ENCODE assay signal across 18 mouse cellular contexts in genomic region chr7:118483996-118484395, GRCm38 (mm10). TPM values are rescaled to one million over a fixed set of nuclear protein-coding genes. Genes with fewer than 3 reads are reported as not detected.
DNase-seq lines count a peak whose midpoint lies in the region; ATAC-seq and TF ChIP-seq lines count a peak whose summit lies in the region.
"Had no signal": no experiment of that assay in that cellular context is flagged by ENCODE, and none has a peak within 500 bp of the region (broad histone marks: within the 10 kb centered on the region; RNA-seq: fewer than 3 reads in every experiment).

No protein-coding gene starts in this region.

- peaks cover 17% of the 10 kb centered on the region for H3K4me1 ChIP-seq in liver, postnatal 0 days (ENCODE audit: insufficient read depth)
- peaks cover 9% of the 10 kb centered on the region for H3K4me1 ChIP-seq in liver, embryonic 12.5 days
- H3K4me1 ChIP-seq: hindbrain, embryonic 15.5 days had no signal

- no peaks in the 10 kb centered on the region for H3K9me3 ChIP-seq in liver, postnatal 0 days (ENCODE audit: low read length)
- no peaks in the 10 kb centered on the region for H3K9me3 ChIP-seq in liver, embryonic 12.5 days (replicated peaks)
- H3K9me3 ChIP-seq: embryonic facial prominence, embryonic 13.5 days; forebrain, embryonic 13.5 days; heart, embryonic 13.5 days; hindbrain, embryonic 15.5 days had no signal

- no peaks in the 10 kb centered on the region for H3K27me3 ChIP-seq in liver, postnatal 0 days (ENCODE audit: insufficient read depth, low read length)
- H3K27me3 ChIP-seq in liver, embryonic 12.5 days (replicated peaks): no peaks in the 10 kb centered on the region
- no peaks in the 10 kb centered on the region for H3K27me3 ChIP-seq in myocyte (ENCODE audit: control insufficient read depth, insufficient read depth, insufficient read length)
- H3K27me3 ChIP-seq: embryonic facial prominence, embryonic 13.5 days had no signal

- TF ChIP-seq POLR2A in myocyte (IDR thresholded peaks at IDR 0.05; ENCODE audit: insufficient read length, low read depth): no peak

- H3K4me2 ChIP-seq in liver, postnatal 0 days (ENCODE audit: low read depth, low read length): no peak overlapping the region
- H3K4me2 ChIP-seq in liver, embryonic 12.5 days: no peak overlapping the region
- no peak overlapping the region for H3K4me2 ChIP-seq in myocyte (ENCODE audit: low read depth)
- H3K4me2 ChIP-seq: embryonic facial prominence, embryonic 13.5 days; forebrain, embryonic 13.5 days; heart, embryonic 13.5 days; hindbrain, embryonic 15.5 days had no signal

- WGBS in liver, postnatal 0 days (ENCODE audit: insufficient replicate concordance): 53% methylated on average over 1 of the region's 1 CpGs
- 47% methylated on average over 1 of the region's 1 CpGs for WGBS in liver, embryonic 12.5 days (ENCODE audit: insufficient replicate concordance)

- no peak overlapping the region for H3ac ChIP-seq in myocyte (ENCODE audit: control insufficient read depth, insufficient read length)

- no peak overlapping the region for H3K9ac ChIP-seq in liver, postnatal 0 days (replicated peaks)
- H3K9ac ChIP-seq in liver, embryonic 12.5 days: no peak overlapping the region
- H3K9ac ChIP-seq: embryonic facial prominence, embryonic 13.5 days; forebrain, embryonic 13.5 days; forebrain, postnatal 0 days; heart, embryonic 13.5 days; hindbrain, embryonic 15.5 days had no signal

- H3K27ac ChIP-seq in liver, postnatal 0 days (ENCODE audit: low read depth): no peak overlapping the region
- H3K27ac ChIP-seq in liver, embryonic 12.5 days: no peak overlapping the region
- H3K27ac ChIP-seq: embryonic facial prominence, embryonic 13.5 days; forebrain, embryonic 13.5 days; heart, embryonic 13.5 days; hindbrain, embryonic 15.5 days had no signal

- no peak for DNase-seq in liver, postnatal 0 days
- DNase-seq in gastrocnemius, postnatal 10 days: no peak
- DNase-seq: adrenal gland, adult 8-10 months; adrenal gland, postnatal 36 days; cerebellum, adult 11-12 months; cerebellum, adult 9-10 months; cerebellum, postnatal 25 days; forebrain, postnatal 0 days; heart, postnatal 36 days had no signal

- H3K4me3 ChIP-seq in liver, postnatal 0 days (ENCODE audit: low read depth, low read length): no peak overlapping the region
- no peak overlapping the region for H3K4me3 ChIP-seq in liver, embryonic 12.5 days
- no peak overlapping the region for H3K4me3 ChIP-seq in myocyte
- H3K4me3 ChIP-seq: embryonic facial prominence, embryonic 13.5 days; forebrain, embryonic 13.5 days; heart, embryonic 13.5 days; hindbrain, embryonic 15.5 days had no signal

- no peak for TF ChIP-seq CTCF in liver, postnatal 0 days (IDR thresholded peaks at IDR 0.05; ENCODE audit: low read depth)

- no peak for TF ChIP-seq EP300 in liver, postnatal 0 days (IDR thresholded peaks at IDR 0.05; ENCODE audit: low read depth)

- H3K79me2 ChIP-seq in myocyte (ENCODE audit: control insufficient read depth, insufficient read depth): peaks cover 35% of the 10 kb centered on the region

- no peaks in the 10 kb centered on the region for H3K36me3 ChIP-seq in liver, postnatal 0 days (replicated peaks; ENCODE audit: insufficient read depth, low read length)
- H3K36me3 ChIP-seq in liver, embryonic 12.5 days: no peaks in the 10 kb centered on the region
- H3K36me3 ChIP-seq in myocyte (ENCODE audit: control insufficient read depth, insufficient read depth): no peaks in the 10 kb centered on the region
- H3K36me3 ChIP-seq: hindbrain, embryonic 15.5 days had no signal

- 0 out of 2 replicates have a peak, but pooled peaks have one; percentile 6 for ATAC-seq in liver, postnatal 0 days
- ATAC-seq in liver, embryonic 12.5 days: no peak
- ATAC-seq in common myeloid progenitor, adult 5-6 weeks (replicated peaks; ENCODE audit: low read depth, poor library complexity, severe bottlenecking): peak; percentile 48
- peak; percentile 52 for ATAC-seq in granulocyte monocyte progenitor cell, adult 5-6 weeks (replicated peaks; ENCODE audit: poor library complexity, severe bottlenecking)
- no peak for ATAC-seq in megakaryocyte-erythroid progenitor cell, adult 5-6 weeks (replicated peaks; ENCODE audit: low FRiP score, low TSS enrichment, poor library complexity, severe bottlenecking)
- ATAC-seq: forebrain, embryonic 13.5 days; forebrain, postnatal 0 days had no signal

TF ChIP-seq in myocyte, 11 proteins besides CTCF, POLR2A, EP300 and RAD21:
- TF ChIP-seq MYOD1 (IDR thresholded peaks at IDR 0.05; ENCODE audit: control insufficient read depth in 1 of 3, insufficient read length in 2 of 3, low read depth in 2 of 3) (peak in 1 of 3 experiments; percentile 18), TCF12 (IDR thresholded peaks at IDR 0.05; ENCODE audit: insufficient read depth, poor library complexity, severe bottlenecking) (no peak), TCF3 (IDR thresholded peaks at IDR 0.05; ENCODE audit: insufficient read length, low read depth) (no peak), POLR2AphosphoS2 (IDR thresholded peaks at IDR 0.05; ENCODE audit: insufficient read length, low read depth) (peak; percentile 57), MYOG (IDR thresholded peaks at IDR 0.05; ENCODE audit: control insufficient read depth in 1 of 3, insufficient read depth in 1 of 3, insufficient read length in 2 of 3, low read depth in 2 of 3) (no peak)

RNA-seq across cellular contexts. Expression of gene Itpripl2, which starts 7.8 kb away (rescaled TPM):
- 1.3 TPM in 2 replicates for polyA plus RNA-seq in liver, postnatal 0 days (2015; fragmentation: Nextera tagmentation; extraction: Ambion mirVana)
- polyA plus RNA-seq in liver, embryonic 12.5 days (2016; fragmentation: Nextera tagmentation; extraction: Ambion mirVana): 1.2 and 1.3 TPM in 2 replicates
- 6.5 and 8.3 TPM in 2 replicates for total RNA-seq in common myeloid progenitor, adult 5-6 weeks (2017)
- 9.0 and 11.3 TPM in 2 replicates for total RNA-seq in granulocyte monocyte progenitor cell, adult 5-6 weeks (2014; fragmentation: Nextera tagmentation)
- 18.3 and 21.2 TPM in 2 replicates for total RNA-seq in granulocyte monocyte progenitor cell, adult 5-6 weeks (2017)
- polyA plus RNA-seq in myocyte (2012; fragmentation: generic; extraction: Trizol): 10.7 TPM
- total RNA-seq in megakaryocyte-erythroid progenitor cell, adult 5-6 weeks (2014; fragmentation: Nextera tagmentation): 0.33 and 1.3 TPM in 2 replicates
- 1.8 and 3.3 TPM in 2 replicates for total RNA-seq in megakaryocyte-erythroid progenitor cell, adult 5-6 weeks (2017)
- total RNA-seq in gastrocnemius, postnatal 10 days (2021): 10 to 100 TPM; 21.3 to 29.2 TPM

RNA-seq across cellular contexts. Expression of gene Syt17, which starts 36.0 kb away (rescaled TPM):
- 0.06 and 0.08 TPM in 2 replicates for polyA plus RNA-seq in liver, postnatal 0 days (2015; fragmentation: Nextera tagmentation; extraction: Ambion mirVana)
- 0.14 and 0.45 TPM in 2 replicates for polyA plus RNA-seq in liver, embryonic 12.5 days (2016; fragmentation: Nextera tagmentation; extraction: Ambion mirVana)
- not detected in 2 replicates for total RNA-seq in common myeloid progenitor, adult 5-6 weeks (2017)
- total RNA-seq in granulocyte monocyte progenitor cell, adult 5-6 weeks (2014; fragmentation: Nextera tagmentation): not detected in 2 replicates
- total RNA-seq in granulocyte monocyte progenitor cell, adult 5-6 weeks (2017): not detected in 2 replicates
- 5.4 TPM for polyA plus RNA-seq in myocyte (2012; fragmentation: generic; extraction: Trizol)
- total RNA-seq in megakaryocyte-erythroid progenitor cell, adult 5-6 weeks (2014; fragmentation: Nextera tagmentation): not detected in 2 replicates
- total RNA-seq in megakaryocyte-erythroid progenitor cell, adult 5-6 weeks (2017): not detected in 2 replicates
- total RNA-seq in gastrocnemius, postnatal 10 days (2021): 1 to 10 TPM; 1.4 to 2.2 TPM

RNA-seq across cellular contexts. Expression of gene Coq7, which starts 49.2 kb away (rescaled TPM):
- 53.1 and 53.4 TPM in 2 replicates for polyA plus RNA-seq in liver, postnatal 0 days (2015; fragmentation: Nextera tagmentation; extraction: Ambion mirVana)
- 62.9 and 64.4 TPM in 2 replicates for polyA plus RNA-seq in liver, embryonic 12.5 days (2016; fragmentation: Nextera tagmentation; extraction: Ambion mirVana)
- total RNA-seq in common myeloid progenitor, adult 5-6 weeks (2017): 19.0 and 23.5 TPM in 2 replicates
- total RNA-seq in granulocyte monocyte progenitor cell, adult 5-6 weeks (2014; fragmentation: Nextera tagmentation): 30.7 and 37.8 TPM in 2 replicates
- 20.7 and 31.4 TPM in 2 replicates for total RNA-seq in granulocyte monocyte progenitor cell, adult 5-6 weeks (2017)
- 36.2 TPM for polyA plus RNA-seq in myocyte (2012; fragmentation: generic; extraction: Trizol)
- total RNA-seq in megakaryocyte-erythroid progenitor cell, adult 5-6 weeks (2014; fragmentation: Nextera tagmentation): 31.1 and 61.7 TPM in 2 replicates
- total RNA-seq in megakaryocyte-erythroid progenitor cell, adult 5-6 weeks (2017): 40.3 and 69.8 TPM in 2 replicates
- total RNA-seq in gastrocnemius, postnatal 10 days (2021): 10 to 100 TPM; 61.9 to 80.5 TPM

Comparison
In these comparisons a context has a peak if more than half of its experiments do, and no peak if none do; other contexts are left out.
1. ATAC-seq: peak in liver, postnatal 0 days (single experiment), common myeloid progenitor, adult 5-6 weeks (single experiment) and granulocyte monocyte progenitor cell, adult 5-6 weeks (single experiment); none in liver, embryonic 12.5 days (single experiment) and megakaryocyte-erythroid progenitor cell, adult 5-6 weeks (single experiment).